In genomic region chr15:27619683-27620082, GRCm38 (mm10) we compare ENCODE assay signal across 17 mouse cellular contexts. TPM values are rescaled to one million over a fixed set of nuclear protein-coding genes. Genes with fewer than 3 reads are reported as not detected.
DNase-seq lines count a peak whose midpoint lies in the region; ATAC-seq and TF ChIP-seq lines count a peak whose summit lies in the region.
"Had no signal": no experiment of that assay in that cellular context is flagged by ENCODE, and none has a peak within 500 bp of the region (broad histone marks: within the 10 kb centered on the region; RNA-seq: fewer than 3 reads in every experiment).

No protein-coding gene starts in this region.

- H3K79me2 ChIP-seq in myocyte (ENCODE audit: control insufficient read depth, insufficient read depth) = peaks cover 46% of the 10 kb centered on the region

- 76% methylated on average over 3 of the region's 3 CpGs for WGBS in heart, embryonic 12.5 days
- 61% methylated on average over 3 of the region's 3 CpGs for WGBS in intestine, embryonic 15.5 days
- 90% methylated on average over 3 of the region's 3 CpGs for WGBS in embryonic facial prominence, embryonic 10.5 days

- H3K9ac ChIP-seq in heart, embryonic 12.5 days = peak overlapping the region; percentile 18; the same call in 1 of the 2 replicates
- H3K9ac ChIP-seq in intestine, embryonic 15.5 days = no peak overlapping the region
- H3K9ac ChIP-seq: embryonic facial prominence, embryonic 12.5 days; forebrain, embryonic 12.5 days; limb, embryonic 15.5 days had no signal

- no peaks in the 10 kb centered on the region for H3K27me3 ChIP-seq in heart, embryonic 12.5 days (replicated peaks)
- no peaks in the 10 kb centered on the region for H3K27me3 ChIP-seq in intestine, embryonic 15.5 days (replicated peaks)
- no peaks in the 10 kb centered on the region for H3K27me3 ChIP-seq in myocyte (ENCODE audit: control insufficient read depth, insufficient read depth, insufficient read length)
- H3K27me3 ChIP-seq in embryonic facial prominence, embryonic 10.5 days (replicated peaks; ENCODE audit: low read depth, poor library complexity, severe bottlenecking) = no peaks in the 10 kb centered on the region
- H3K27me3 ChIP-seq: embryonic facial prominence, embryonic 12.5 days; forebrain, embryonic 12.5 days; limb, embryonic 15.5 days had no signal

- H3ac ChIP-seq in myocyte (ENCODE audit: control insufficient read depth, insufficient read length) = no peak overlapping the region

- no peak overlapping the region for H3K4me3 ChIP-seq in heart, embryonic 12.5 days
- no peak overlapping the region for H3K4me3 ChIP-seq in intestine, embryonic 15.5 days (replicated peaks)
- no peak overlapping the region for H3K4me3 ChIP-seq in myocyte
- no peak overlapping the region for H3K4me3 ChIP-seq in embryonic facial prominence, embryonic 10.5 days
- H3K4me3 ChIP-seq: embryonic facial prominence, embryonic 12.5 days; forebrain, embryonic 12.5 days; limb, embryonic 15.5 days had no signal

- no peak overlapping the region for H3K4me2 ChIP-seq in heart, embryonic 12.5 days
- no peak overlapping the region for H3K4me2 ChIP-seq in intestine, embryonic 15.5 days (replicated peaks)
- peak overlapping the region; percentile 12 for H3K4me2 ChIP-seq in myocyte (ENCODE audit: low read depth)
- H3K4me2 ChIP-seq: embryonic facial prominence, embryonic 12.5 days; forebrain, embryonic 12.5 days; limb, embryonic 15.5 days had no signal

- H3K9me3 ChIP-seq in heart, embryonic 12.5 days (replicated peaks) = no peaks in the 10 kb centered on the region
- H3K9me3 ChIP-seq in intestine, embryonic 15.5 days = no peaks in the 10 kb centered on the region
- no peaks in the 10 kb centered on the region for H3K9me3 ChIP-seq in embryonic facial prominence, embryonic 10.5 days
- H3K9me3 ChIP-seq: embryonic facial prominence, embryonic 12.5 days; forebrain, embryonic 12.5 days; G1E; limb, embryonic 15.5 days had no signal

- no peak for DNase-seq in heart, adult 11 months
- peak; percentile 49 for DNase-seq in kidney, postnatal 10 days
- DNase-seq in embryonic facial prominence, embryonic 10.5 days (ENCODE audit: low spot score) = no peak
- DNase-seq in layer of hippocampus, postnatal 25 days (ENCODE audit: extremely low spot score in 1 of 2, low spot score in 1 of 2) = no peak
- DNase-seq in lung, postnatal 25 days (ENCODE audit: low spot score) = no peak
- DNase-seq: B cell, adult 2 months; gastrocnemius, postnatal 25 days; right cerebral cortex, postnatal 4 days had no signal

- H3K36me3 ChIP-seq in heart, embryonic 12.5 days = peaks cover 44% of the 10 kb centered on the region
- H3K36me3 ChIP-seq in intestine, embryonic 15.5 days = peaks cover 7% of the 10 kb centered on the region; the same call in 1 of the 2 replicates
- peaks cover 62% of the 10 kb centered on the region for H3K36me3 ChIP-seq in myocyte (ENCODE audit: control insufficient read depth, insufficient read depth)
- H3K36me3 ChIP-seq in embryonic facial prominence, embryonic 10.5 days (replicated peaks) = peaks cover 88% of the 10 kb centered on the region

- H3K4me1 ChIP-seq in heart, embryonic 12.5 days (replicated peaks) = peaks cover 32% of the 10 kb centered on the region
- no peaks in the 10 kb centered on the region for H3K4me1 ChIP-seq in intestine, embryonic 15.5 days (replicated peaks)
- H3K4me1 ChIP-seq in embryonic facial prominence, embryonic 10.5 days = no peaks in the 10 kb centered on the region
- H3K4me1 ChIP-seq: embryonic facial prominence, embryonic 12.5 days; forebrain, embryonic 12.5 days had no signal

- no peak for TF ChIP-seq POLR2A in myocyte (IDR thresholded peaks at IDR 0.05; ENCODE audit: insufficient read length, low read depth)

- peak overlapping the region; percentile 80 for H3K27ac ChIP-seq in heart, embryonic 12.5 days (ENCODE audit: poor library complexity, severe bottlenecking)
- no peak overlapping the region for H3K27ac ChIP-seq in intestine, embryonic 15.5 days
- H3K27ac ChIP-seq in embryonic facial prominence, embryonic 10.5 days (replicated peaks) = no peak overlapping the region
- H3K27ac ChIP-seq: embryonic facial prominence, embryonic 12.5 days; forebrain, embryonic 12.5 days; limb, embryonic 15.5 days had no signal

- no peak for ATAC-seq in heart, embryonic 12.5 days (ENCODE audit: insufficient number of reproducible peaks, low FRiP score)
- peak; percentile 89 for ATAC-seq in intestine, embryonic 15.5 days
- ATAC-seq: activated CD4-positive, CD25-positive, alpha-beta regulatory T cell, adult 4 months; hindbrain, embryonic 16.5 days had no signal

TF ChIP-seq in myocyte, 11 proteins besides CTCF, POLR2A, EP300 and RAD21:
- TF ChIP-seq E2F4 (IDR thresholded peaks at IDR 0.05; ENCODE audit: insufficient read depth) = no peak
- TF ChIP-seq CEBPB (IDR thresholded peaks at IDR 0.05; ENCODE audit: insufficient read depth, poor library complexity, severe bottlenecking) = no peak
- TF ChIP-seq USF1 (IDR thresholded peaks at IDR 0.05; ENCODE audit: low read depth) = no peak
- no peak for TF ChIP-seq TCF3 (IDR thresholded peaks at IDR 0.05; ENCODE audit: insufficient read length, low read depth)
- no peak for TF ChIP-seq SRF (IDR thresholded peaks at IDR 0.05; ENCODE audit: control insufficient read depth, insufficient read length, low read depth)
- no peak for TF ChIP-seq MYOG (IDR thresholded peaks at IDR 0.05; ENCODE audit: control insufficient read depth in 1 of 3, insufficient read depth in 1 of 3, insufficient read length in 2 of 3, low read depth in 2 of 3)
- TF ChIP-seq POLR2AphosphoS2 (IDR thresholded peaks at IDR 0.05; ENCODE audit: insufficient read length, low read depth) = no peak
- no peak for TF ChIP-seq TCF12 (IDR thresholded peaks at IDR 0.05; ENCODE audit: insufficient read depth, poor library complexity, severe bottlenecking)
- no peak for TF ChIP-seq MYOD1 (IDR thresholded peaks at IDR 0.05; ENCODE audit: control insufficient read depth in 1 of 3, insufficient read length in 2 of 3, low read depth in 2 of 3)
- TF ChIP-seq REST (IDR thresholded peaks at IDR 0.05; ENCODE audit: insufficient read depth, insufficient read length) = no peak
- no peak for TF ChIP-seq MAX (IDR thresholded peaks at IDR 0.05; ENCODE audit: low read depth)

RNA-seq across cellular contexts. Expression of gene Otulin, which starts 10.8 kb away (rescaled TPM):
- 26.2 and 27.4 TPM in 2 replicates for polyA plus RNA-seq in heart, embryonic 12.5 days (2016; fragmentation: Nextera tagmentation; extraction: Ambion mirVana)
- 31.3 and 32.8 TPM in 2 replicates for polyA plus RNA-seq in intestine, embryonic 15.5 days (2015; fragmentation: Nextera tagmentation; extraction: Ambion mirVana)
- 36.9 TPM for polyA plus RNA-seq in myocyte (2012; fragmentation: generic; extraction: Trizol)
- 26.4 and 27.7 TPM in 2 replicates for polyA plus RNA-seq in embryonic facial prominence, embryonic 10.5 days (2016; fragmentation: Nextera tagmentation; extraction: Ambion mirVana)
- 10 to 100 TPM; 20.2 to 20.9 TPM for total RNA-seq in layer of hippocampus, postnatal 25 days (2021)
